Mouse (Mus musculus) heart, postnatal 4 days (tissue): ENCODE measurements around the gene 9230104L09Rik. TPM values are rescaled to one million over a fixed set of nuclear protein-coding genes. Genes with fewer than 3 reads are reported as not detected.

Source experiments
- DNase-seq: peaks from one replicate; pipeline ENCODE4 v3.0.0; 2021
- total RNA-seq, 2 experiments: library from RNA; stranded (reverse); gene quantifications; 2 replicates each; pipeline ENCODE4 v1.2.3; 2021

The 9230104L09Rik gene
- under 1 TPM in 1 of 2 experiments, not detected in 1; 0.72 TPM for total RNA-seq

- no peak for DNase-seq
These were observed at the start of gene 9230104L09Rik for GRCm38 (mm10) chr2:148864966-148865365. TSS of gene 9230104L09Rik (minus strand) at chr2:148865038.

GRCm38 (mm10) chr2:148902286-148902685 lies 37.4 kb upstream of the 9230104L09Rik start:
- DNase-seq: peak; percentile 71

GRCm38 (mm10) chr2:148900305-148900704 lies 35.5 kb upstream of the 9230104L09Rik start:
- no peak for DNase-seq

GRCm38 (mm10) chr2:148896219-148896618 lies 31.4 kb upstream of the 9230104L09Rik start:
- DNase-seq: no peak

- no peak for DNase-seq
These were observed 28.3 kb upstream of the 9230104L09Rik start for GRCm38 (mm10) chr2:148893107-148893506.

GRCm38 (mm10) chr2:148890021-148890851 lies 25.4 kb upstream of the 9230104L09Rik start:
- DNase-seq: peak; percentile 26

- DNase-seq: no peak
These were observed 24.6 kb upstream of the 9230104L09Rik start for GRCm38 (mm10) chr2:148889331-148890010.

- no peak for DNase-seq
These were observed 24.0 kb upstream of the 9230104L09Rik start for GRCm38 (mm10) chr2:148888872-148889271.

- no peak for DNase-seq
These were observed 19.9 kb upstream of the 9230104L09Rik start for GRCm38 (mm10) chr2:148884738-148885137.

GRCm38 (mm10) chr2:148879199-148879598 lies 14.4 kb upstream of the 9230104L09Rik start:
- peak; percentile 33 for DNase-seq

- no peak for DNase-seq
These were observed 13.8 kb upstream of the 9230104L09Rik start for GRCm38 (mm10) chr2:148878641-148879130.

- DNase-seq: peak; percentile 49
These were observed 12.4 kb upstream of the 9230104L09Rik start for GRCm38 (mm10) chr2:148877016-148877770.

- peak; percentile 97 for DNase-seq
These were observed 10.5 kb upstream of the 9230104L09Rik start, which contains the start of gene Cst3 for GRCm38 (mm10) chr2:148875335-148875811. TSS of gene Cst3 (minus strand) at chr2:148875692.

GRCm38 (mm10) chr2:148874617-148875334 lies 9.9 kb upstream of the 9230104L09Rik start:
- DNase-seq: no peak

GRCm38 (mm10) chr2:148874224-148874616 lies 9.4 kb upstream of the 9230104L09Rik start:
- DNase-seq: no peak

- DNase-seq: peak; percentile 28
These were observed 8.0 kb upstream of the 9230104L09Rik start for GRCm38 (mm10) chr2:148872860-148873259.

GRCm38 (mm10) chr2:148870526-148870925 lies 5.7 kb upstream of the 9230104L09Rik start:
- DNase-seq: no peak

- DNase-seq: no peak
These were observed 4.1 kb upstream of the 9230104L09Rik start for GRCm38 (mm10) chr2:148868959-148869358.

- DNase-seq: no peak
These were observed 3.1 kb downstream of the 9230104L09Rik start for GRCm38 (mm10) chr2:148861693-148862092.

- DNase-seq: no peak
These were observed 3.8 kb downstream of the 9230104L09Rik start for GRCm38 (mm10) chr2:148860993-148861392.

GRCm38 (mm10) chr2:148857506-148857905 lies 7.3 kb downstream of the 9230104L09Rik start:
- DNase-seq: no peak
